Mouse (Mus musculus) embryonic stem cell, embryonic (primary cell): ENCODE data around the gene Lypla2.

Experiments used
- CTCF ChIA-PET, 4 experiments: fragments of 300-600 bp in 2 of 4; fragments of 350-600 bp in 2 of 4; sonication (Branson Sonifier 250); formaldehyde crosslinking; loops; one replicate each; lab custom pipeline; 2022; ENCODE audit warnings: inconsistent platforms in 2 of 4; lab: Charles Lee
- POLR2A ChIA-PET, 4 experiments: fragments of 300-600 bp in 2 of 4; fragments of 350-600 bp in 2 of 4; sonication (Branson Sonifier 250); formaldehyde crosslinking; loops; one replicate each; lab custom pipeline; 2022; ENCODE audit warnings: antibody characterized with exemption in 4 of 4, inconsistent platforms in 1 of 4; lab: Charles Lee

The Lypla2 gene

DNA sequence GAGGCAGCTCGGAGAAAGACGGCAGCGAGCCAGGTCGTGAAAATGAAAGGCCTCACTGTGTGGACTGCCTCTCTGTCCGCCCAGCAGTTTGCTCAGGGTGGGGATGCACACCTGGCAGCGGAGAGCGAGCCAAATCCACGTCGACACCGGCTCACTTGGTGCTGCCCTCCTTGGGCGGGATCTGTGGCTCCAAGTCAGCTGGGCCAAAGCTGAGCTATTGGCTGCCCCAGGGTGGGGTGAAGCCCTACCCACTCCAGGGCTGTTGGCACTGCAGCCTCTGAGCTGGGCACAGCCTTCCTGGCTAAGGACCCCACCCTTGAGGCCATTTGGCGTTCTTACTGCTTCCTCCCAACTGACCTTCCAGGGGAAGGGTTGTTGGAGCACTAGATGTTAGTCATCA is 8.0 kb downstream of the Lypla2 start:
- ChIA-PET CTCF (interaction anchor here in 3 of 4 experiments (0.5 to 2.2 kb wide), 7 partner anchors 8 to 183 kb away, joined by 3 to 10 read pairs (median 3); partner anchors contain the start of genes Fuca1 (in 1 of the 3) and Pithd1 (in 1 of the 3)), POLR2A (interaction anchor here in 3 of 4 experiments (0.6 to 8.8 kb wide), 34 partner anchors 8 to 337 kb away, joined by 3 to 71 read pairs (median 4); partner anchors contain the start of genes Lypla2 (in 3 of the 3), Hmgcl (in 2 of the 3), Pithd1 (in 2 of the 3) and Rpl11 (in 2 of the 3))

DNA sequence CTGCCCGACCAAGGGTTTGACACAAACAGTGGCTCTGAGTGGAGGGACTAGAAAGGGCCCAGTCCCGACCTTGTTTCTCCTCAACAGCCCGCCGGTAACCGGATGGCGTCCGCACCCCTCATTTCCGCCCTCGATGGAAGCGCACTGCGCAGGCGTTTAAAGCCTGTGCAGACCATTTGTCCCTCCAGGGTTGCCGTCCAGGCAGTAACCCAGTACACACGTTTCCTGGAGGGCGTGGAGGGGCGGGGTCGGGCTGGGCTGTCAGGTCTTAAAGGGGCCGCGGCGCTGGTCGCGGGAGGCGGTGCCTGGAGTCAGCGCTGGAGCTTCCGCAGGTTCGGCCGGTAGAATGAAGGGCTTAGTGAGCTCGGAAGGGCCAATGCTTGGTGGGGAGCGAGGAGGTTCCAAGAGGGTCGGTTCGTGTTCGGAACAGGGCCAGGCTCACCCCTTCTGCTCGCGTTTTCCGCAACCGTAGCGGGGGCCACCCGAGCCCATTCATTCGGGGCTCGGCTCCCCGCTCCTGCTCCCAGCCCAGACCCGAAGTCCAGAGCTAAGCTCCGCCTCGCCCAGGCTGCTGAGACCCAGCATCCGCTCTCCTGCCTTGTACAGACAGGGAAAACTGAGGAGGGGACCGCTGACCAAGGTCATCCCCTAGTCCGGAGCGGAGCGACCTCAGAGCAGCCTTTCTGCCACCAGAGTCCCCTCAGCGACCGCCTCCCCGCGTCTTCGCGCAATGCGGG is 8.8 kb downstream of the Lypla2 start, which contains the start of gene Gale:
TSS of gene Gale (plus strand) at position 271 of the 737 bp plus-strand sequence.
- ChIA-PET POLR2A (interaction anchor here (0.6 to 8.8 kb wide), 50 partner anchors 9 to 337 kb away, joined by 3 to 71 read pairs (median 4); partner anchors contain the start of genes Lypla2 (in 4 of the 4), Rpl11 (in 3 of the 4), Hmgcl (in 2 of the 4) and Pithd1 (in 2 of the 4)), CTCF (interaction anchor here in 3 of 4 experiments (0.6 to 2.2 kb wide), 16 partner anchors 9 to 1715 kb away, joined by 3 to 10 read pairs (median 4); partner anchors contain the start of genes Fuca1 (in 1 of the 3) and Pithd1 (in 1 of the 3))

DNA sequence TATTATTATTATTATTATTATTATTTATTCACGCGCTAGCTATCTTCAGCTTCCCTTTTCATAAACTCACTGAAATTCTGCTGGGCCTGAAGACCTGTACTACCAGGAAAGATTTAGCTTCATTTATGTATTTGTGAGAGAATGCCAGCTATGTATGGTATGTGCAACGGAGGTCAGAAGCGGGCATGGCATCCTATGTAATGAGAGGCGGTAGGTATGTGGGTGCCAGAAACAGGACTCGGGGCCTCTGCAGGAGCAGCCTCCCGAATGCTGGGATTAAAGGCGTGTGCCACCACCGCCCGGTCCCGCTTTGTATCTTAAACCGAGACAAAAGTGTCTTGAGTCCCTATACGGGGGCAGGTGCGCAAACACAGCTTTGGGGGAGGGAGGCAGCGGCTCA is 9.5 kb downstream of the Lypla2 start:
- ChIA-PET CTCF (interaction anchor here in 3 of 4 experiments (0.6 to 2.2 kb wide), 10 partner anchors 9 to 1714 kb away, joined by 3 to 10 read pairs (median 5); partner anchors contain the start of genes Fuca1 (in 1 of the 3) and Pithd1 (in 1 of the 3)), POLR2A (interaction anchor here (0.6 to 8.8 kb wide), 37 partner anchors 9 to 284 kb away, joined by 3 to 71 read pairs (median 5); partner anchors contain the start of genes Lypla2 (in 4 of the 4), Rpl11 (in 3 of the 4), Hmgcl (in 2 of the 4) and Pithd1 (in 2 of the 4))

DNA sequence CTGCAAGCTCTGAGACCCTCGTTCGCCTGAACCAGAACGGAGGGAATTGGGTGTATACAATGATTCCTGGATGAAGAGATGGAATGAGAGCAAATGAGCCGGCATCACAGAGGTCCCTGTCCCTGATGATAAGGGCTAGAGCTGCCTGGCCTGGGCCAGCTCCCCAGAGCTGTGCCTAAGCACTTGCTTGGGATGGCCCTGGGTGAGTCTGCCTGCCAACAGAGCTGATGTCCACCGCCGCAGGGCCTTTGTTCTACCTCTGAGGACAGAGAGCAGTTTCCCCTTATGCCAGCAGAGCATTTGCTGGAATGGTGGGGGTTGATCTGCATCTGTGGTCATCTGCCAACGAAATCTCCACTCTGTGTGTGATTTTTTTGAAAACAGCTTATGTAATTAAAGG is 10.2 kb downstream of the Lypla2 start:
- POLR2A ChIA-PET = interaction anchor here in 3 of 4 experiments (0.6 to 8.8 kb wide), 21 partner anchors 9 to 227 kb away, joined by 3 to 71 read pairs (median 6); partner anchors contain the start of genes Hmgcl (in 2 of the 3), Lypla2 (in 2 of the 3), Pithd1 (in 2 of the 3) and Rpl11 (in 2 of the 3)
- CTCF ChIA-PET = interaction anchor here in 2 of 4 experiments (1.2 to 2.9 kb wide), 5 partner anchors 8 to 253 kb away, joined by 3 to 15 read pairs (median 6); partner anchors contain the start of gene Pithd1 (in 1 of the 2)

DNA sequence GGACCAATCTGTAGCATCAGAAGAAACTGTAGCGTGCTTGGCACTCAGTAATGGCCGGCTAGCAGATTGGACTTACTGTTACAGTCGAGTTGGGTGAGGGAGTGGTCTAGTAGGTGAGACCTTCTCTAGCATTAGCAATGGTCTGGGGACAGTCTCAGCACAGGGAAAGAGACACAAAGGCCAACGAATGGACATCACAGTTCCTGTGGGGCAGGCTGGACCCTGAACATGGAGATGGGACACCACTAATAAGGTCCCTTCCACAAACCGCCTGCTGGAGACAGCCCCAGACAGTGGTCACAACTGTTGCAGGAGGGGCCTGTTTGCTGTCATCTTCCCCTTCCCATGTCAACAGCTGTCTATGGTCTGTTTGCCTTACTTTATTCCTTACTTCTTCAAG is 10.7 kb downstream of the Lypla2 start:
- ChIA-PET POLR2A (interaction anchor here in 2 of 4 experiments (1.1 to 8.8 kb wide), 8 partner anchors 11 to 92 kb away, joined by 3 to 71 read pairs (median 20); partner anchors contain the start of genes Lypla2 (in 2 of the 2), Rpl11 (in 2 of the 2), Hmgcl (in 1 of the 2) and Pithd1 (in 1 of the 2)), CTCF (interaction anchor here in 2 of 4 experiments (1.2 to 2.9 kb wide), 4 partner anchors 10 to 253 kb away, joined by 3 to 15 read pairs (median 6); no protein-coding TSS in a partner anchor)

DNA sequence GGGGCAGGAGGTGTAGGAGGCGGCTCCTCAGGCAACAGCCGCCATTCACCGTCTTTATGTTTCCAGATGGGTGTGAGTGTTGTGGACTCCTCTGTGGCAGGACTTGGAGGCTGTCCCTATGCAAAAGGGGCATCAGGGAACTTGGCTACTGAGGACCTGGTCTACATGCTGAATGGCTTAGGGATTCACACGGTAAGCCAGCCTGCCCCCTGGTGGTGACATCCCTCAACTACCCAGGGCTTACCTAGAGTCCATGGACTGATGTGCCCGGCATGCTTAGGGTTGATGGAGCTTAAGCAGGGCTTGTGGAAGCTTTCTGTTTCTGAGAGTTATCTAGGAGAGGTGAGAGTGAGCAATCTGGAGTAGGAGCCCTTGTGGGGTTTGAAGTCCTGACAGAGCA is 11.7 kb downstream of the Lypla2 start:
- POLR2A ChIA-PET = interaction anchor here in 3 of 4 experiments (0.6 to 8.8 kb wide), 11 partner anchors 11 to 163 kb away, joined by 3 to 71 read pairs (median 3); partner anchors contain the start of genes Pithd1 (in 3 of the 3), Hmgcl (in 2 of the 3), Lypla2 (in 2 of the 3) and Rpl11 (in 2 of the 3)
- CTCF ChIA-PET = interaction anchor here (0.6 to 2.9 kb wide), 28 partner anchors 8 to 303 kb away, joined by 3 to 15 read pairs (median 3); partner anchors contain the start of genes Hmgcl (in 1 of the 4), Lypla2 (in 1 of the 4) and Rpl11 (in 1 of the 4)

DNA sequence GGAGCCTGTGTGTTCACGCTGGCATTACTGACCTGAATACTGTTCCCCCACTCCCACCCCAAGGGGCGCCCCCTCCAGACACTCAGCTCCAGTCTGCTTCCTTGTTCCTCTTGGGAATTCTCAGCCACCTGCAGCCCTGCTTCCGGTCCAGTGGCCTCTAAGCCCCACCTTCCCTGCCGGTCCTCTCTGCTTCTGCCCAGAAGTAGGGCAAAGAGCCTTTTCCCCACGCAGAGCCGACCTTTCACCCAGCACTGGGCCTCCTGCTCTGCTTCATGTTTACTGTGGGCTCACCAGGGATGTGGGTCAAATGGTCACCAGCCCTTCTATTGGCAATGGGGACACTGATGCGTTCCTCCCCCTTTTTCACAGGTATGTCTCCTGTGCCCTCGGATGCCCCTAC is 14.1 kb downstream of the Lypla2 start:
- CTCF ChIA-PET = interaction anchor here in 3 of 4 experiments (0.5 to 1.7 kb wide), 7 partner anchors 69 to 1679 kb away, joined by 3 to 14 read pairs (median 3); partner anchors contain the start of genes Nipal3 (in 1 of the 3) and Stpg1 (in 1 of the 3)
- POLR2A ChIA-PET = interaction anchor here in 2 of 4 experiments (0.7 to 8.8 kb wide), 9 partner anchors 9 to 102 kb away, joined by 3 to 71 read pairs (median 4); partner anchors contain the start of genes Hmgcl (in 1 of the 2), Rpl11 (in 1 of the 2) and Srsf10 (in 1 of the 2)

DNA sequence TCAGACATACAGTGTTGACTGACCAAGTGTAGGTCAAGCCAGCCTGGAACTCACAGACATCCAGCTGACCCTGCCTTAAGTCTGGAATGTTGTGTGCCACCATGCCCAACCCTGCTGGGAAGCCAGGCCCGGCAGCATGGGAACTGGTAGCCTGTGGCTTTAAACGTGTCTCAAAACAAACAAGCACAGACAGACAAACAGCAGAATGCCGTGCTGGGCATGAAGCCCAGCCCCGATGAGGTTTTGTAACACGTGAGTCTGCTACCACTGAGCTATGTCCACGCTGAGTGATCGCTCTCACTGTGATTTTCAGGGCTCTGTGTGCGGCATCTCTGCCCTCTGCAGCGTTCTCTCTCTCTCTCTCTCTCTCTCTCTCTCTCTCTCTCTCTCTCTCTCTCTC is 16.5 kb downstream of the Lypla2 start:
- ChIA-PET POLR2A (interaction anchor here in 3 of 4 experiments (0.6 to 2.2 kb wide), 8 partner anchors 10 to 259 kb away, joined by 3 to 9 read pairs (median 4); partner anchors contain the start of genes Hmgcl (in 2 of the 3), Pithd1 (in 1 of the 3) and Rpl11 (in 1 of the 3)), CTCF (interaction anchor here (0.5 to 1.8 kb wide), 6 partner anchors 9 to 70 kb away, joined by 3 to 7 read pairs (median 4); no protein-coding TSS in a partner anchor)

DNA sequence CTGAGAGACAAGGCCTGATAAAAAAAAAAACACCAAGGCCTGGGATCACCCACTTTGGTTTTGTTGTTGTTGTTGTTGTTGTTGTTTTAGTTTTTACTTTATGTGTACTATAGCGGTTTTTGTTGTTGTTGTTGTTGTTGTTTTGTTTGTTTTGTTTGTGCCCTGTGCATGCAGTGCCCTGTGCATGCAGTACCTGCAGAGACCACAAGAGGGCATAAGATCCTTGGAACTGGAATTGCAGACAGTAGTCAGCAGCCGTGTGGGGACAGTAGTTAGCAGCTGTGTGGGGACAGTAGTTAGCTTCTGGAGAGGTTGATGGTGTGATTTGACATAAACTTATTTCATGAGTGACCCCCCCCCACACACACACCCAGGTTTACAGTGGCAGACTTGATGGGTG is 18.2 kb downstream of the Lypla2 start:
- POLR2A ChIA-PET = interaction anchor here in 3 of 4 experiments (0.8 to 1.8 kb wide), 16 partner anchors 8 to 223 kb away, joined by 3 to 9 read pairs (median 4); partner anchors contain the start of genes Gale (in 2 of the 3), Rpl11 (in 2 of the 3), Hmgcl (in 1 of the 3) and Pnrc2 (in 1 of the 3)
- CTCF ChIA-PET = interaction anchor here (0.5 to 1.7 kb wide), 22 partner anchors 8 to 637 kb away, joined by 3 to 9 read pairs (median 3); partner anchors contain the start of genes Gale (in 2 of the 4) and Hmgcl (in 2 of the 4)

DNA sequence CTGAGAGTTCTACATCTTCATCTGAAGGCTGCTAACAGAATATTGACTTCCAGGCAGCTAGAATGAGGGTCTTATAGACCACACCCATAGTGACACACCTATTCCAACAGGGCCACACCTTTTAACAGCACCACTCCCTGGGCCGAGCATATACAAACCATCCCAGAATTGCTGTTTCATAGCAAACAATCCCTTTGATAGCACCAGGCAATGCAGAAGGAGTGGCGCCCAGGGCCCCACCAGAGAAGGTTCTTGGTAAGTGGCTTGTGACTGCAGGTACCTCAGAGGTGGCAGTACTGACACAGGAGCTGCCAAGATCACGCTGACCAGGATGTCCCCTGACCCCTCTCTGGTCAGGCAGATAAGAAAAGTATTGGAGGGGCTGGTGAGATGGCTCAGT is 19.2 kb downstream of the Lypla2 start:
- ChIA-PET POLR2A (interaction anchor here in 2 of 4 experiments (0.6 to 1.7 kb wide), 9 partner anchors 10 to 1666 kb away, joined by 3 to 7 read pairs (median 4); partner anchors contain the start of genes Gale (in 2 of the 2), Pdik1l (in 1 of the 2), Pnrc2 (in 1 of the 2) and Tcea3 (in 1 of the 2)), CTCF (interaction anchor here in 3 of 4 experiments (0.5 to 1.7 kb wide), 13 partner anchors 10 to 446 kb away, joined by 3 to 9 read pairs (median 4); partner anchors contain the start of gene Gale (in 2 of the 3))

DNA sequence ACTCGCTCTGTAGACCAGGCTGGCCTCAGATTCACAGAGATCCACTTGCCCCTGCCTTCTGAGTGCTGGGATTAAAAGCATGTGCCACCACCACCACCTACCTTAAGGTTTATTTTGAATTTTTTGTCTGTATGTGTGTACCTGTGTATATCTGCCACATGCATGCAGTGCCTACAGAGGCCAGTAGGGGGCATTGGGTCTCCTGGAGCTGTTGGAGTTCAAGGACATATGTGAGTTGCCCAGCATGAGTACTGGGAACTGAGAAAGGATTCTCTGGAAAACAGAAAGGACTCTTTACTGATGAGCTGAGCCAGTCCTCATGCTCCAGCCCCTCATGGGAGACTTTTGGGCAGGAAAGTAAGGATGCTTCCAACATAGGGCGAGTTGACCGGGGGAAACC is 20.9 kb downstream of the Lypla2 start:
- ChIA-PET POLR2A (interaction anchor here in 3 of 4 experiments (0.5 to 1.5 kb wide), 11 partner anchors 12 to 109 kb away, joined by 3 to 10 read pairs (median 3); partner anchors contain the start of genes Rpl11 (in 2 of the 3) and Gale (in 1 of the 3)), CTCF (interaction anchor here in 3 of 4 experiments (0.6 to 1.7 kb wide), 15 partner anchors 9 to 290 kb away, joined by 3 to 15 read pairs (median 3); partner anchors contain the start of genes Fuca1 (in 2 of the 3), Gale (in 2 of the 3) and Pithd1 (in 1 of the 3))

DNA sequence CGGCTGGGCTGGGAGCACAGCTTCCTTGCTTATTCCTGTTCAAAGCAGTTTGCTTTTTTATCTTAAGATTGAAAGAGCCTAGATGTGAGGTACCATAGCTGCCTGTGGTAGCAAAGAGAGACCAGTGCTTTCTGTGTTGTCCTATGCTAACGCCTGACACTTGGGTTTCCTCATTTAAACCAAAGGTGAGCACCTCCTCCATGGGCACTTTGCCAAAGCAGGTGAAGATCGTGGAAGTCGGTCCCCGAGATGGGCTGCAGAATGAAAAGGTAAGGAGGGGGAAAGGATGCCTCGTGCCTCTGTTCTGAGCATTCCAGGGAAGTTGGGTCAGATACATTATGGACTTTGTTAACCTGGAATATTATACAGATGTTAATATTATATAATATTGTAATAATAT is 22.1 kb downstream of the Lypla2 start:
- POLR2A ChIA-PET = interaction anchor here in 3 of 4 experiments (0.6 to 9.3 kb wide), 7 partner anchors 8 to 101 kb away, joined by 3 to 71 read pairs (median 3); partner anchors contain the start of genes Gale (in 2 of the 3), Cnr2 (in 1 of the 3) and Fuca1 (in 1 of the 3)

DNA sequence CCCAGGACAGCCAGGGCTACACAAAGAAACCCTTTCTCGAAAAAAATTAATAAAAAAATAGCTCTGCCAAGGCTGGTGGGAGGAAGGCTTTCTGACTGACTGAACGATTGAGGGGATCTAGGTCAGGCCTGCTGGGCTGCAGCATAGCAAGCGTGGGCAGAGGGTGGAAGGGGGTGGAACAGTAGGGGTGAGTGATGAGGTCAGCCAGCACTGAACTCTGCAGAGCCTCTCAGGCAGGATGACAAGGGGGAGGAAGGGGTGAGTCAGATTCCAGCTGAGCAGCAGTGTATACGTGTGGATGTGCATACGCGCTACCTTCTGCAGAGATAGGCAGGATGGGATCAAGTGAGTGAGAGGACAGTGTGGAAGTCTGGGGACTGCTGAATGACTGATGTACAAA is 22.5 kb downstream of the Lypla2 start:
- ChIA-PET POLR2A (interaction anchor here in 3 of 4 experiments (0.6 to 9.3 kb wide), 7 partner anchors 9 to 101 kb away, joined by 3 to 71 read pairs (median 3); partner anchors contain the start of genes Gale (in 2 of the 3), Cnr2 (in 1 of the 3) and Fuca1 (in 1 of the 3)), CTCF (interaction anchor here in 3 of 4 experiments (1.0 to 2.2 kb wide), 4 partner anchors 11 to 241 kb away, joined by 3 to 5 read pairs (median 3); partner anchors contain the start of gene Fuca1 (in 2 of the 3))

More for the DNA sequence above, 22.1 kb downstream of the Lypla2 start:
- CTCF ChIA-PET = interaction anchor here in 2 of 4 experiments (0.6 to 2.2 kb wide), 4 partner anchors 11 to 241 kb away, joined by 3 to 5 read pairs (median 3); partner anchors contain the start of gene Fuca1 (in 1 of the 2)

DNA sequence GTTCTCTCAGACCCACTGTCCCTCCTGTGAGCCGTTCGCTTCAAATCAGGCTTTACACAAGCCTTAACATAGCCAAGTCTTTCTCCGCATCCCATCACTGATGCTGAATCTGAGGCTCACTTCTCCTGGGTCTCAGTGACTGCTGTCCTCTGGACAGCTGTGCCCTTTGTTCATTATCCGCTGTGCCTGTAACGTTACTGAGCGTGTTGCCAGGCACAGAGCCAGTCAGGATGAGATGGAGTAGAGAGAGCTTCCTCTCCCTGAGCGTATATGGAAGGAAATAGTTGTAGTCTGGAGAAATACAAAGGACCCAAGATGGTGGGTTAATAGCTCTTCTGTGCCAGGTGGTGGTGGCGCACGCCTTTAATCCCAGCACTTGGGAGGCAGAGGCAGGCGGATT is 23.0 kb downstream of the Lypla2 start:
- POLR2A ChIA-PET = interaction anchor here in 3 of 4 experiments (0.7 to 9.3 kb wide), 6 partner anchors 9 to 54 kb away, joined by 3 to 71 read pairs (median 4); partner anchors contain the start of genes Gale (in 2 of the 3), Cnr2 (in 1 of the 3) and Fuca1 (in 1 of the 3)
- CTCF ChIA-PET = interaction anchor here in 3 of 4 experiments (1.0 to 2.2 kb wide), 4 partner anchors 29 to 240 kb away, joined by 3 to 5 read pairs (median 3); partner anchors contain the start of gene Fuca1 (in 3 of the 3)

DNA sequence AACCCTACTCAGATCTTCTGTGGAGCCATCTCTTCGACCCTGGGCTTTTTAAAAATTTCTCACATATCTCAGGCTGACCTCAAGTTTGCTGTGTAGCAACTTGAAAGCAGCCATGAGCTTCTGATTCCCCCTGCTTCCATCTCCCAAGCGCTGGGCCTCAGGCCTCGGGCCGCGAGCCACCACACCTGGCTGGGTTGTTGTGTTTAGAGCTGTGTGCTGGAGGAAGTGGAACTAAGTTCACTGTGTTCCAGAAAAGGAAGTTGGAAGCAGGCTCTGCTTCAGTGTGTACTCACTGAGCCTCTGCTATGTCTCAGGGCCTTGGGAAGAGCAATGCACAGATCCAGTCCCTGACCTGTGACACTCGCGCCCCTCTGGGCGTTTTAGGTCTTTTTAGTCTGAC is 24.3 kb downstream of the Lypla2 start:
- ChIA-PET CTCF (interaction anchor here in 3 of 4 experiments (0.5 to 1.6 kb wide), 6 partner anchors 8 to 32 kb away, joined by 3 to 6 read pairs (median 4); partner anchors contain the start of gene Fuca1 (in 1 of the 3)), POLR2A (interaction anchor here in 3 of 4 experiments (0.5 to 9.3 kb wide), 6 partner anchors 10 to 80 kb away, joined by 3 to 71 read pairs (median 6); partner anchors contain the start of gene Gale (in 1 of the 3))
